Mouse (Mus musculus) gastrocnemius, adult 2 months (tissue): Measurements from ENCODE around the gene Kcnn4. TPM values are rescaled to one million over a fixed set of nuclear protein-coding genes. Genes with fewer than 3 reads are reported as not detected.
"Not testable (repeated sequence)": the region's sequence is repeated elsewhere in the genome, so short reads cannot be mapped to it uniquely, and the experiment has no call there.

ENCODE experiments used
- DNase-seq: peaks from one replicate; pipeline ENCODE4 v3.0.0; 2022
- H3K27ac ChIP-seq: fragments of 200-600 bp; 2 replicates; pipeline ENCODE4 v1.8.1; 2022; ENCODE audit warnings: mild to moderate bottlenecking
- H3K4me3 ChIP-seq: fragments of 200-600 bp; 2 replicates; pipeline ENCODE4 v1.8.1; 2022; ENCODE audit warnings: mild to moderate bottlenecking, moderate library complexity
- CTCF ChIP-seq: fragments of 200-600 bp; IDR thresholded peaks from 2 replicates; pipeline ENCODE4 v1.8.1; 2022; ENCODE audit warnings: antibody characterized with exemption, mild to moderate bottlenecking, moderate library complexity
- intact Hi-C: fragments of 180-260 bp; cut with DNase I; formaldehyde crosslinking; loops from one replicate; pipeline ENCODE4 v1.15.1; 2025
- total RNA-seq, 2 experiments: library from RNA; stranded (reverse); gene quantifications; 2 replicates each; pipeline ENCODE4 v1.2.3; 2021

The Kcnn4 gene
- total RNA-seq, 2 experiments from 2014 or later = 0.25 to 0.64 TPM

DNA sequence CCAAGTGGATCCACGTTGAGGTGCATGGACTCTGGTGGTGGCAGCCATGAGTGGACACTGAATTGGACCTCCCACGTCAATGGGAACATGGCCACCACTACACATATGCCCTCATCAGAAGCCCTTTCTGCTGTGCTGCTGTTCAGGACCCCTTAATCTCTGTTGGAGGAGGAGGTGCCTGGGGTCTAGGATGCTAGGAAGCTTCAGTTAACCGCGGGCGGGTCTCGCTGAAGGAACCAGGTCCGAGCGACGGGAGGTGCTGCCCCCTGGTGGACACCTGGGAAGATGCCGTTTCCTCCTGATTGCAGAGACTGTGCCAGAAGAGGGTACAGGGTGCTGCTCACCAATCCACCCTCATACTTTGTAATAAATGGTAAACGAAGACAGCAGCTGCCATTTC lies 14.8 kb downstream of the Kcnn4 start:
- no peak overlapping the region for H3K4me3 ChIP-seq
- intact Hi-C loops = loop anchor here (2.0 kb wide), 1 partner anchor 20 kb away; no protein-coding TSS in a partner anchor
- no peak overlapping the region for H3K27ac ChIP-seq
- peak; percentile 97; the same call in 1 of the 2 replicates for TF ChIP-seq CTCF
- DNase-seq = peak; percentile 69

DNA sequence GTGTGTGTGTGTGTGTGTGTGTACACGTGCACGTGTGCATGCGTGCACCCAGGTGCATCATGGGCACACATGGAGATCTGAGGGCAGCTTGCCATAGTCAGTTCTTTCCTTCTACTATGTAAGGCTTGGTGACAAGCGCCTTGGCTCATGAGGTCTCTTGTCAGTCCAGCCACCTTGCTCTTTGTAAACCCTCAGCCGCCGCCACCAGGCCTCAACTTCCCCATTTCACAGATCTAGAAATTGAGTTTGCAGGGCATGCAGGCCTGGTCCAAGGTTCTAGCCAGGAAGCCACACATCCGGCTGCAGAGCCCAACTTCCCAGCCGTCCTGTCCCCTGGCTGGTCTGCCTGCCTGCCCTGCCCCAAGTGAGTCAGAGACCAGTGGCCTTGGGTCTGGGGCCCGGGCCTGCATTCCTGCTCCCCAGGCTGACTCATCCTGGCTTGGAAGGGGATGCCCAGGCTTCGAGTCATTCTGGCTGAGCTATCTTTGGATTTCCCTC lies 17.0 kb downstream of the Kcnn4 start:
- peak overlapping the region; percentile 67 for H3K27ac ChIP-seq
- TF ChIP-seq CTCF = no peak
- DNase-seq = peak; percentile 71
- no peak overlapping the region for H3K4me3 ChIP-seq
- intact Hi-C loops = no loop called here

DNA sequence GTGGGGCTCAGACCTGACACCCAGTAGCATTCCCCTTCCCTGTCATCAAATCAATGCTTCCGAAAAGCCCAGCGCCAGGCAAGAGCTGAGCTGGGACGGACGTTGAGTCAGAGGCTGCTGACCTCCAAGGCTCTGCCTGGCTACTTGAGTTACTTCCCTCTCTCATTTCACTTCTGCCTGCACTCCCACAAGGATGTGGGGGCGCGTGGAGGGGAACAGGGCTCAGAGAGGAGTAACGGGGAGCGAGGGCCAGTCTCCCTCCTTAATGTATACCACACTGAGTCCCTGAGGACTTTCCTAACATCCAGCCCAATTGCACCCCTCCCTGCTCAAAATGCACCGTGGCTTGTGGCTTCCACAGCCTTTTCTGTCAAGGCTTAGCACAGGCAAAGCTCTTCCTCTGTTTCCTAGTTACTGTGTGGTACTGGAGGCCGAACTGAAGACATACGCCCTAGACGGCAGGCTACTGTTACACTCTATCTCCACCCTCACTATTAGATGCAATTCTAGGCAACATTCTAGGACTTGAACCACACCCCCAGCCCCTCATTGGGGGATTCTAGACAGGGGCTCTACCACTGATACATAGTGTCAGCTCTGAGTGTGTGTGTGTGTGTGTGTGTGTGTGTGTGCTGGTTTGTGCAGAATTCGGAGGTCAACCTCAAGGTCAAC lies 19.6 kb downstream of the Kcnn4 start:
- no peak for TF ChIP-seq CTCF

DNA sequence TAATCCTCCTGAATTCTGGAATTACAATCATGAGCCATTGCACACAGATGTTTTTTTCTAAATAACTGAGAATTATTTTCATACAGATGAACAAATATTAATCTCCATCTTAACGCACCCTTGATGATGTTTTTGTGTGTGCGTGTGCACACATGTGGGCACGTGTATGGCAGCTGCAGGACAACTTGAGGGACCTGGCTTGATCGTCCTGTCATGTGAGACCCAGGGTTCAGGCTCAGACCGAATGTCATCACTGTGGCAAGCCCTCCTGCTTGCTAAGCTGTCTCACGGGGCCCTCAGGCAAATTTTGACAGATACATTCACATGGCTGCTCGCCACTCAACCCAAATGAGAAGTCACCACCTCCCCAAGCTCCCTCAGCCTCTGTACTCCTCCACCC lies 20.4 kb downstream of the Kcnn4 start:
- no peak for TF ChIP-seq CTCF
- H3K27ac ChIP-seq = peak overlapping the region; percentile 80
- H3K4me3 ChIP-seq = no peak overlapping the region
- DNase-seq = no peak
- intact Hi-C loops = no loop called here

More for the DNA sequence above, 19.6 kb downstream of the Kcnn4 start:
- H3K4me3 ChIP-seq = no peak overlapping the region
- DNase-seq = peak; percentile 31
- peak overlapping the region; percentile 80 for H3K27ac ChIP-seq
- intact Hi-C loops = no loop called here

GRCm38 (mm10) chr7:24391077-24391476 lies 21.0 kb downstream of the Kcnn4 start:
- H3K4me3 ChIP-seq = peak overlapping the region; percentile 52
- H3K27ac ChIP-seq = peak overlapping the region; percentile 80
- intact Hi-C loops = no loop called here
- peak; percentile 63 for DNase-seq
- TF ChIP-seq CTCF = no peak

GRCm38 (mm10) chr7:24391687-24392086 lies 21.6 kb downstream of the Kcnn4 start:
- no peak for TF ChIP-seq CTCF
- DNase-seq = no peak
- intact Hi-C loops = no loop called here
- Histone ChIP-seq H3K27ac (peak overlapping the region; percentile 80; the same call in 1 of the 2 replicates), H3K4me3 (no peak overlapping the region)

DNA sequence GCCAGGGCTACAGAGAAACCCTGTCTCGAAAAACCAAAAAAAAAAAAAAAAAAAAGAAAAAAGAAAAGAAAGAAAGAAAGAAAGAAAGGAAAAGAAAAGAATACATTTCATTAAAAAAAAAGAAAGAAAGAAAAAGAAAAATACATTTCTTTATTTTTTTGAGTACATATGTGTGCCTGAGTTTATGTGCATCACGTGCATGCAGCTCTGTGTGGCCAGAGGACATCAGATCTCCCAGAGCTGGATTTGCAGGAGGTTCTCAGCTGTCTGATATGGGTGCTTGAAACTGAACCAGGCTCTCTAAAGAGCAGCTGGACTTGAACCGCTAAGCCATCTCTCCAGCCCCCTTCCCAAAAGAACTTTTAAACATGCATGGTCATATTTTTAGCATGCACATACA lies 24.0 kb downstream of the Kcnn4 start:
- intact Hi-C loops = no loop called here
- DNase-seq = no peak
- no peak for TF ChIP-seq CTCF
- H3K27ac ChIP-seq = no peak overlapping the region
- no peak overlapping the region for H3K4me3 ChIP-seq

DNA sequence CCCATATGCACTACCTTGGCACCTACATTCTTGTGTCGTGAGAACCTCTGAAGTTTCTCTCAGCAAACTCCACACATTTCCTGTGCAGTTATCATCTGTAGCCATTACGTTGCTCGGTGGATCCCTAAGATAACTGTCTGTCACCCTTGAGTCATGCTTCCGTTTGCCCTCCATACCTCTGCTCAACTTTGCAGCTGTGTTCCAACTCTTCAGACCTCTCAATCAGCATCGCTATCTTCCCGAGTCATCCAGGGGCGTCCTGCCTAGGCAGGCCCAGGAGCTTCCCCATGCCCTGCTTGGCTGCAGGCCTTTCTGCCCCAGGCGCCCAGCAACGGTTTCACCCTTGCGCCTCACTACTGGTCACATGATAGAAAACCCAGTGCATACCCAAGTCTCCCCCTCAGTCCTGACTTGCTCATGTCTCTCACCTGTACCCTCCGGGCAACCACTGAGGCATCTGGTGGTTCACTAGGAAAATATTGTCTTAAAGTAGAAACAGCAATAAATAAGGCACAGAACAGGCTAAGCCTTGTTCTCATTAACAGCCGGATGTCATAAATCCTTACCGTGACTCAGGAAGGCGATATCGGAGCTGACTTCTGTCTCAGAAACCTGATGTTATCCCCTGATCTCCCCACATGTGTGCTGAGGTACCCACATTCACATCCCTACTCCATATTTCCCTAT lies 24.6 kb downstream of the Kcnn4 start:
- H3K4me3 ChIP-seq = no peak overlapping the region
- TF ChIP-seq CTCF = no peak
- H3K27ac ChIP-seq = no peak overlapping the region
- DNase-seq = no peak
- intact Hi-C loops = no loop called here

- no peak for DNase-seq
- no peak overlapping the region for H3K4me3 ChIP-seq
- H3K27ac ChIP-seq = no peak overlapping the region
- intact Hi-C loops = no loop called here
- TF ChIP-seq CTCF = no peak
Measured at GRCm38 (mm10) chr7:24396832-24397231, 26.8 kb downstream of the Kcnn4 start.

- H3K27ac ChIP-seq = no peak overlapping the region
- H3K4me3 ChIP-seq = no peak overlapping the region
- intact Hi-C loops = no loop called here
- DNase-seq = no peak
- TF ChIP-seq CTCF = no peak
Measured at GRCm38 (mm10) chr7:24398364-24398913, 28.4 kb downstream of the Kcnn4 start.

GRCm38 (mm10) chr7:24399256-24400081 lies 29.4 kb downstream of the Kcnn4 start, which contains the start of gene Smg9:
Smg9 (plus strand) TSS chr7:24399619.
- peak within 1 kb of the TSS; percentile 76 for H3K4me3 ChIP-seq
- peak; percentile 98 for DNase-seq
- intact Hi-C loops = no loop called here
- peak within 1 kb of the TSS; percentile 97 for H3K27ac ChIP-seq
- no peak for TF ChIP-seq CTCF

DNA sequence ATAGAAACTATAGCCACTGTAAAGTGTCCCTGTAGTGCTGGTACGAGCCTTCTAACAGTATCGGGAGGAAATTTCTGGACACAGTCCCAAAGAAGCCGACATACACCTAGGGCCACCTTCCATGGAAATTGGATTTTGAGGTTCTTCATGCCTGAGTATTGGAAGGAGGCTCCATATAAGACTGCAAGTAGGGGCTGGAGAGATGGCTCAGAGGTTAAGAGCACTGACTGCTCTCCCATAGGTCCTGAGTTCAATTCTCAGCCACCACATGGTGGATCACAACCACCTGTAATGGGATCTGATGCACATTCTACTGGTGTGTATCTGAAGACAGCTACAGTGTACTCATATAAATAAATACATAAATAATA lies 30.0 kb downstream of the Kcnn4 start:
- peak overlapping the region; percentile 97 for H3K27ac ChIP-seq
- no peak for DNase-seq
- intact Hi-C loops = no loop called here
- no peak for TF ChIP-seq CTCF
- peak overlapping the region; percentile 76 for H3K4me3 ChIP-seq

GRCm38 (mm10) chr7:24400489-24400888 lies 30.4 kb downstream of the Kcnn4 start:
- Histone ChIP-seq H3K4me3 (peak overlapping the region; percentile 76), H3K27ac (peak overlapping the region; percentile 97)
- intact Hi-C loops, DNase-seq: not testable (repeated sequence)
